Mouse (Mus musculus) spleen, adult 2 months (tissue): Measurements from ENCODE around the gene 1110057P08Rik.
"Not testable (repeated sequence)": the region's sequence is repeated elsewhere in the genome, so short reads cannot be mapped to it uniquely, and the experiment has no call there.

Experiments
- CTCF ChIP-seq: fragments of 200-500 bp; IDR thresholded peaks from 2 replicates; pipeline ENCODE4 v1.5.1; 2011; ENCODE audit warnings: mild to moderate bottlenecking, inconsistent platforms; ENCODE audit not compliant: insufficient read depth, insufficient read length, insufficient replicate concordance; ENCODE audit errors: extremely low read depth
- POLR2A ChIP-seq: fragments of 200-500 bp; IDR thresholded peaks from 2 replicates; pipeline ENCODE4 v1.6.1; 2011; ENCODE audit warnings: low read depth, low read length, inconsistent platforms

- TF ChIP-seq CTCF, POLR2A: not testable (repeated sequence)
These were observed 5.3 kb upstream of the 1110057P08Rik start, which contains the start of gene Gm7735 for GRCm38 (mm10) chr16:89169190-89169589.
